Mouse (Mus musculus) erythroblast, embryonic 14.5 days (primary cell): ENCODE data around the gene Slc16a5.

Experiments
- GATA1 ChIP-seq: IDR thresholded peaks from 2 replicates; pipeline ENCODE4 v1.6.1; 2012; ENCODE audit warnings: low read length, inconsistent platforms, mixed read lengths
- TAL1 ChIP-seq: IDR thresholded peaks from 3 replicates; pipeline ENCODE4 v1.6.1; 2012; ENCODE audit warnings: low read length, inconsistent platforms, mixed read lengths

DNA sequence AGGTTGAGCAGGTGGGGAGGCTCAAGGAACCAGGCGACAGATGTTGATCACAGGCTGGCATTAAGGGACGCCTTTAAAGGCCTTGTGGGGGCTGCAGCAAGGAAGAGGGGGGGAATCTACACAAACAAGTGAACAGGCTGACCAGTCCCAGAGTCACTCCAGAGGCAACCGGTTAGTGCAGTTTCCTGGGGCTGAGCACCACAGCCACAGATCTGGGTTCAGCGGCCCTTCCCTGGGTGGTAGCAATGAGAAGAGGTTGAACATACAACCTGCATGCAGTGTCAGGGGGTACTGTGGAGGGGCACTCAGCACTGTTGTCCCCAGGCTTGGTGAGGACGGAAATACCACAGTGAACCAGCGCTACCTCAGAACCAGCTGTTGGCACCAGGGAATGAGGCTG, 28.9 kb upstream of the Slc16a5 start:
- TF ChIP-seq GATA1 (no peak), TAL1 (no peak)
